Mouse (Mus musculus): ENCODE measurements at regions not wholly inside any gene's neighbourhood (a gene's known extent, or its start where the extent isn't known, plus 50 kb on each side); places are given as distances from the start of the nearest gene placed in this dataset.

- no peak for ATAC-seq (ENCODE audit: insufficient number of reproducible peaks, insufficient read depth, low FRiP score, low TSS enrichment, low read depth)
- Histone ChIP-seq H3K9me3 (no peaks in the 10 kb centered on the region), H3K4me1 (no peaks in the 10 kb centered on the region), H3K27me3 (peaks cover 55% of the 10 kb centered on the region), H3K4me2 (no peak overlapping the region), H3K36me3 (no peaks in the 10 kb centered on the region), H3K9ac (no peak overlapping the region), H3K27ac (no peak overlapping the region), H3K4me3 (no peak overlapping the region)
- 79% methylated on average over 4 of the region's 4 CpGs for WGBS
These were observed 400.9 kb downstream of the H2al1j start for GRCm38 (mm10) chrX:11728481-11728880.

- 71% methylated on average over 6 of the region's 6 CpGs for WGBS
- Histone ChIP-seq H3K27ac (no peak overlapping the region), H3K27me3 (peaks cover 66% of the 10 kb centered on the region), H3K36me3 (no peaks in the 10 kb centered on the region), H3K4me2 (no peak overlapping the region), H3K4me3 (no peak overlapping the region), H3K4me1 (peaks cover 7% of the 10 kb centered on the region), H3K9ac (no peak overlapping the region), H3K9me3 (no peaks in the 10 kb centered on the region)
- no peak for ATAC-seq (ENCODE audit: insufficient number of reproducible peaks, insufficient read depth, low FRiP score, low TSS enrichment, low read depth)
These were observed 402.4 kb downstream of the H2al1j start for GRCm38 (mm10) chrX:11729992-11730391.

GRCm38 (mm10) chrX:11732371-11732770, 404.7 kb downstream of the H2al1j start:
- no peaks in the 10 kb centered on the region for H3K36me3 ChIP-seq
- H3K4me2 ChIP-seq = no peak overlapping the region
- no peak for ATAC-seq (ENCODE audit: insufficient number of reproducible peaks, insufficient read depth, low FRiP score, low TSS enrichment, low read depth)
- no peak overlapping the region for H3K9ac ChIP-seq
- H3K27ac ChIP-seq = no peak overlapping the region
- WGBS = 91% methylated on average over 2 of the region's 2 CpGs
- no peak overlapping the region for H3K4me3 ChIP-seq
- peaks cover 80% of the 10 kb centered on the region for H3K27me3 ChIP-seq
- H3K4me1 ChIP-seq = peaks cover 15% of the 10 kb centered on the region
- H3K9me3 ChIP-seq = no peaks in the 10 kb centered on the region

GRCm38 (mm10) chrX:11734505-11735435, 407.1 kb downstream of the H2al1j start:
- Histone ChIP-seq H3K9me3 (no peaks in the 10 kb centered on the region), H3K27me3 (peaks cover 76% of the 10 kb centered on the region), H3K4me2 (no peak overlapping the region), H3K9ac (no peak overlapping the region), H3K27ac (no peak overlapping the region), H3K36me3 (no peaks in the 10 kb centered on the region), H3K4me1 (peaks cover 16% of the 10 kb centered on the region), H3K4me3 (no peak overlapping the region)
- 38% methylated on average over 27 of the region's 27 CpGs for WGBS
- ATAC-seq (ENCODE audit: insufficient number of reproducible peaks, insufficient read depth, low FRiP score, low TSS enrichment, low read depth) = no peak

GRCm38 (mm10) chrX:11735516-11736170, 408.0 kb downstream of the H2al1j start:
- no peaks in the 10 kb centered on the region for H3K9me3 ChIP-seq
- H3K27ac ChIP-seq = no peak overlapping the region
- ATAC-seq (ENCODE audit: insufficient number of reproducible peaks, insufficient read depth, low FRiP score, low TSS enrichment, low read depth) = no peak
- no peaks in the 10 kb centered on the region for H3K36me3 ChIP-seq
- H3K4me2 ChIP-seq = no peak overlapping the region
- H3K4me1 ChIP-seq = peaks cover 18% of the 10 kb centered on the region
- H3K4me3 ChIP-seq = no peak overlapping the region
- WGBS = 47% methylated on average over 17 of the region's 17 CpGs
- H3K27me3 ChIP-seq = peaks cover 82% of the 10 kb centered on the region
- no peak overlapping the region for H3K9ac ChIP-seq

- Histone ChIP-seq H3K36me3 (no peaks in the 10 kb centered on the region), H3K27ac (no peak overlapping the region), H3K4me1 (peaks cover 18% of the 10 kb centered on the region), H3K9ac (no peak overlapping the region), H3K9me3 (no peaks in the 10 kb centered on the region), H3K27me3 (peaks cover 80% of the 10 kb centered on the region), H3K4me3 (no peak overlapping the region), H3K4me2 (no peak overlapping the region)
- 71% methylated on average over 3 of the region's 3 CpGs for WGBS
- ATAC-seq (ENCODE audit: insufficient number of reproducible peaks, insufficient read depth, low FRiP score, low TSS enrichment, low read depth) = no peak
These were observed 408.9 kb downstream of the H2al1j start for GRCm38 (mm10) chrX:11736481-11736880.

GRCm38 (mm10) chrX:11739565-11739964, 411.9 kb downstream of the H2al1j start:
- H3K4me2 ChIP-seq = no peak overlapping the region
- H3K27me3 ChIP-seq = peaks cover 56% of the 10 kb centered on the region
- H3K27ac ChIP-seq = no peak overlapping the region

GRCm38 (mm10) chrX:11745911-11746310, 414.2 kb downstream of the Bcor start:
- no peak for ATAC-seq (ENCODE audit: insufficient number of reproducible peaks, insufficient read depth, low FRiP score, low TSS enrichment, low read depth)
- Histone ChIP-seq H3K27me3 (peaks cover 9% of the 10 kb centered on the region; the same call in 1 of the 2 replicates), H3K4me2 (no peak overlapping the region), H3K9me3 (no peaks in the 10 kb centered on the region), H3K9ac (no peak overlapping the region), H3K4me1 (no peaks in the 10 kb centered on the region), H3K36me3 (no peaks in the 10 kb centered on the region), H3K27ac (no peak overlapping the region), H3K4me3 (no peak overlapping the region)
- WGBS = 36% methylated on average over 3 of the region's 3 CpGs

More at GRCm38 (mm10) chrX:11739565-11739964, 411.9 kb downstream of the H2al1j start:
- 34% methylated on average over 7 of the region's 7 CpGs for WGBS
- Histone ChIP-seq H3K4me3 (no peak overlapping the region), H3K4me1 (peaks cover 15% of the 10 kb centered on the region), H3K36me3 (no peaks in the 10 kb centered on the region), H3K9ac (no peak overlapping the region), H3K9me3 (no peaks in the 10 kb centered on the region)
- no peak for ATAC-seq (ENCODE audit: insufficient number of reproducible peaks, insufficient read depth, low FRiP score, low TSS enrichment, low read depth)

- Histone ChIP-seq H3K4me1 (no peaks in the 10 kb centered on the region), H3K4me3 (no peak overlapping the region), H3K9me3 (no peaks in the 10 kb centered on the region), H3K27me3 (peaks cover 4% of the 10 kb centered on the region; the same call in 1 of the 2 replicates), H3K27ac (no peak overlapping the region), H3K36me3 (no peaks in the 10 kb centered on the region), H3K4me2 (no peak overlapping the region), H3K9ac (no peak overlapping the region)
- no peak for ATAC-seq (ENCODE audit: insufficient number of reproducible peaks, insufficient read depth, low FRiP score, low TSS enrichment, low read depth)
- 63% methylated on average over 4 of the region's 4 CpGs for whole genome bisulfite sequencing
These were observed 412.6 kb downstream of the Bcor start for GRCm38 (mm10) chrX:11747386-11748121.

GRCm38 (mm10) chrX:11748278-11748677, 411.9 kb downstream of the Bcor start:
- Histone ChIP-seq H3K9ac (no peak overlapping the region), H3K4me2 (no peak overlapping the region), H3K27me3 (peaks cover 10% of the 10 kb centered on the region), H3K36me3 (no peaks in the 10 kb centered on the region), H3K27ac (no peak overlapping the region), H3K4me1 (no peaks in the 10 kb centered on the region), H3K4me3 (no peak overlapping the region), H3K9me3 (no peaks in the 10 kb centered on the region)
- WGBS = 62% methylated on average over 4 of the region's 4 CpGs
- ATAC-seq (ENCODE audit: insufficient number of reproducible peaks, insufficient read depth, low FRiP score, low TSS enrichment, low read depth) = no peak

- Histone ChIP-seq H3K4me1 (no peaks in the 10 kb centered on the region), H3K9me3 (no peaks in the 10 kb centered on the region), H3K9ac (no peak overlapping the region), H3K4me2 (no peak overlapping the region), H3K27ac (no peak overlapping the region), H3K27me3 (peaks cover 26% of the 10 kb centered on the region), H3K36me3 (no peaks in the 10 kb centered on the region), H3K4me3 (no peak overlapping the region)
- no peak for ATAC-seq (ENCODE audit: insufficient number of reproducible peaks, insufficient read depth, low FRiP score, low TSS enrichment, low read depth)
- WGBS = 84% methylated on average over 5 of the region's 5 CpGs
These were observed 407.6 kb downstream of the Bcor start for GRCm38 (mm10) chrX:11752513-11752912.

All from embryonic facial prominence, embryonic 13.5 days (tissue).